Mouse (Mus musculus) lung, embryonic 14.5 days (tissue): ENCODE measurements at regions not wholly inside any gene's neighbourhood (a gene's known extent, or its start where the extent isn't known, plus 50 kb on each side); places are given as distances from the start of the nearest gene placed in this dataset.

Source experiments
- ATAC-seq: fragments of 200-750 bp; cut with Nextera tagmentation; 2 replicates; pipeline ENCODE4 v1.8.0; 2017; ENCODE audit warnings: mild to moderate bottlenecking, moderate TSS enrichment, moderate library complexity; ENCODE audit not compliant: insufficient read depth
- DNase-seq: peaks from one replicate; pipeline ENCODE4 v3.0.0-alpha.2; 2015
- H3K27ac ChIP-seq: fragments of 300-500 bp; sonication (generic); 2 replicates; pipeline ENCODE4 v1.5.1; 2014; ENCODE audit warnings: low read depth, mild to moderate bottlenecking, moderate library complexity
- H3K27me3 ChIP-seq: fragments of 300-500 bp; sonication (generic); 2 replicates; pipeline ENCODE4 v1.6.1; 2014; ENCODE audit warnings: low read length, control low read depth; ENCODE audit not compliant: insufficient read depth
- H3K36me3 ChIP-seq: fragments of 300-500 bp; sonication (generic); 2 replicates; pipeline ENCODE4 v1.6.1; 2014; ENCODE audit warnings: control low read depth; ENCODE audit not compliant: insufficient read depth
- H3K4me1 ChIP-seq: fragments of 300-500 bp; sonication (generic); 2 replicates; pipeline ENCODE4 v1.6.1; 2014; ENCODE audit warnings: antibody characterized with exemption, control low read depth; ENCODE audit not compliant: insufficient read depth
- H3K4me2 ChIP-seq: fragments of 300-500 bp; sonication (generic); 2 replicates; pipeline ENCODE4 v1.6.1; 2014; ENCODE audit warnings: mild to moderate bottlenecking
- H3K4me3 ChIP-seq: fragments of 300-500 bp; sonication (generic); 2 replicates; pipeline ENCODE4 v1.5.1; 2014; ENCODE audit warnings: low read depth, low read length
- H3K9ac ChIP-seq: fragments of 300-500 bp; sonication (generic); 2 replicates; pipeline ENCODE4 v1.6.1; 2014
- H3K9me3 ChIP-seq: fragments of 300-500 bp; sonication (generic); 2 replicates; pipeline ENCODE4 v1.6.1; 2016; ENCODE audit warnings: low read depth, low read length, control low read depth
- CTCF ChIP-seq: IDR thresholded peaks from 2 replicates; pipeline ENCODE4 v1.5.1; 2016; ENCODE audit warnings: antibody characterized with exemption, low read depth
- whole genome bisulfite sequencing: fragments of 180-500 bp; shearing (Covaris S2); extraction: QIAGEN DNeasy Blood & Tissue Kit; methylation state at CpG from one replicate; pipeline ENCODE4 v1.1.7; 2014; 5-methylcytosine and 5-hydroxymethylcytosine counted together

DNA sequence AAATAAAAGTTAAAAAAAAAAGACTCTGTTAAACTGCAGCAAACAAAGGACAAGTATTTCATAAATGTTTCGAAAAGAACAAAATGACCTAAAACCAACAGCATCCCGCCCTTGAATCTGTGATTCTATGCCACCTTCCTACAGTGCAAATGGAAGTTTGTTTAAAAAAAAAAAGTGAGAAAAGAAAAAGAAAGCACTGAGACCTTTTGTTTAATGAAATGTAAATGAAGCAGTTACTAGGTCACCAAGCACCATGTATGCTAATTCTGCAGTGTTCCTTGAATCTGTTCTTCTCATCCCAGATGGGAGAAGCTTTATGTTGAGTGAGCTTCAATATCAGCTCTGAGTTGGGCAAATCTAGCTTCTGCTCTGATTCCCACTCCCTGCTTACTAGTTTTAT, 64.8 kb downstream of the Dnajb9 start:
- H3K36me3 ChIP-seq, result no peaks in the 10 kb centered on the region
- 87% methylated on average over 2 of the region's 2 CpGs for WGBS
- no peaks in the 10 kb centered on the region for H3K4me1 ChIP-seq
- no peak overlapping the region for H3K4me3 ChIP-seq
- no peak for TF ChIP-seq CTCF
- no peaks in the 10 kb centered on the region for H3K9me3 ChIP-seq
- no peak for DNase-seq
- no peak for ATAC-seq
- H3K27me3 ChIP-seq, result no peaks in the 10 kb centered on the region
- H3K27ac ChIP-seq, result no peak overlapping the region
- H3K4me2 ChIP-seq, result no peak overlapping the region
- no peak overlapping the region for H3K9ac ChIP-seq

- Histone ChIP-seq H3K9ac (no peak overlapping the region), H3K4me2 (no peak overlapping the region), H3K27me3 (no peaks in the 10 kb centered on the region), H3K4me3 (no peak overlapping the region), H3K9me3 (no peaks in the 10 kb centered on the region), H3K4me1 (no peaks in the 10 kb centered on the region), H3K36me3 (no peaks in the 10 kb centered on the region), H3K27ac (no peak overlapping the region)
- no peak for ATAC-seq
- DNase-seq, result no peak
- TF ChIP-seq CTCF, result no peak
- WGBS, result 94% methylated on average over 1 of the region's 1 CpGs
Measured at GRCm38 (mm10) chr12:44139026-44139425, 71.1 kb downstream of the Dnajb9 start.

DNA sequence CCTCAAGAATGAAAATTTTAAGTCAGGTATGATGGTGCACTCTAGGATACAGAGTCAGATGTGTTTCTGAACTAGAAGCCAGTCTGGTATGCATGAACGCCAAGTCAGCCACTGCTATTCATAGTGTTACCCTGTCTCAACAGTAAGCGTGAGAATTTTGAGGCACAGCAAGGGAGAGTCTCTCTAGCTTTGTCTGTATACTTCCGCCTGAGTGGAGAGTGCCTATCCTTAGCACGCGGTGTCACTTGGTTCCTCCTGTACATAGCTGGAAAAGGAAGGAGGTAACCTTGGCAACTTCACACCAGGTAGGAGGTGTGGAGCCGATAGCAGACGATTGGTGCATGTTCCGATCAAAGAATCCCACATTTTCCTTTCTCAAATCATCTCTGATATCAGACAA, 81.3 kb downstream of the Dnajb9 start:
- no peak overlapping the region for H3K4me3 ChIP-seq
- H3K27ac ChIP-seq, result no peak overlapping the region
- H3K36me3 ChIP-seq, result no peaks in the 10 kb centered on the region
- no peak overlapping the region for H3K9ac ChIP-seq
- ATAC-seq (no peak), DNase-seq (no peak)
- TF ChIP-seq CTCF, result no peak
- H3K4me1 ChIP-seq, result no peaks in the 10 kb centered on the region
- no peaks in the 10 kb centered on the region for H3K9me3 ChIP-seq
- 90% methylated on average over 8 of the region's 8 CpGs for WGBS
- no peaks in the 10 kb centered on the region for H3K27me3 ChIP-seq
- no peak overlapping the region for H3K4me2 ChIP-seq

DNA sequence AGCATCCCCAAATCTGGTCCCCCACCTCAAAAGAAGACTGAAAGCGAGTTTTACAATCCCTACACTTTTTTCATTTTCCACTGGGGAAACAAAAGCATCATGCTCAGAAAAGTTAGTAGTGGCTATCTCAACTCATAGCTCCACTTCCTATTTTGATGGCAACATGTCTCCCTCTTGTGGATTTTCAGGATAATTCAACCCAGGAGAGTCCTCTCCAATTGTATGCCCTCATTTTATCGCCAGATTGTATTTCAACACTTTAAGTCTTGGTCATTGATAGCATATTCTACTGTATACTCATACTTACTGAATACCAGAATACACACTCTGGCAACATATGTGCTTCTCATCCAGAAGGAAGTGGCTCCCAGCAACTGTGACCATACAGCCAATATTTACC, 105.0 kb downstream of the Dnajb9 start:
- Histone ChIP-seq H3K9ac (no peak overlapping the region), H3K4me3 (no peak overlapping the region), H3K9me3 (no peaks in the 10 kb centered on the region), H3K27me3 (no peaks in the 10 kb centered on the region), H3K36me3 (no peaks in the 10 kb centered on the region), H3K4me2 (no peak overlapping the region), H3K27ac (no peak overlapping the region), H3K4me1 (no peaks in the 10 kb centered on the region)
- DNase-seq (peak; percentile 64), ATAC-seq (no peak)
- peak; percentile 58 for TF ChIP-seq CTCF
- WGBS, result 36% methylated on average over 2 of the region's 2 CpGs

- Histone ChIP-seq H3K4me1 (no peaks in the 10 kb centered on the region), H3K4me2 (no peak overlapping the region), H3K9me3 (no peaks in the 10 kb centered on the region), H3K27ac (no peak overlapping the region), H3K27me3 (no peaks in the 10 kb centered on the region), H3K4me3 (no peak overlapping the region), H3K36me3 (no peaks in the 10 kb centered on the region), H3K9ac (no peak overlapping the region)
- 83% methylated on average over 1 of the region's 1 CpGs for WGBS
- ATAC-seq, result no peak
- no peak for TF ChIP-seq CTCF
- no peak for DNase-seq
Measured at GRCm38 (mm10) chr12:44099188-44099587, 110.9 kb downstream of the Dnajb9 start.

GRCm38 (mm10) chr12:44071766-44072165, 138.4 kb downstream of the Dnajb9 start:
- Histone ChIP-seq H3K9me3 (no peaks in the 10 kb centered on the region), H3K36me3 (no peaks in the 10 kb centered on the region), H3K4me1 (no peaks in the 10 kb centered on the region), H3K27me3 (no peaks in the 10 kb centered on the region), H3K9ac (no peak overlapping the region), H3K27ac (no peak overlapping the region), H3K4me2 (no peak overlapping the region), H3K4me3 (no peak overlapping the region)
- DNase-seq (no peak), ATAC-seq (no peak)
- no peak for TF ChIP-seq CTCF
- 84% methylated on average over 5 of the region's 5 CpGs for WGBS

DNA sequence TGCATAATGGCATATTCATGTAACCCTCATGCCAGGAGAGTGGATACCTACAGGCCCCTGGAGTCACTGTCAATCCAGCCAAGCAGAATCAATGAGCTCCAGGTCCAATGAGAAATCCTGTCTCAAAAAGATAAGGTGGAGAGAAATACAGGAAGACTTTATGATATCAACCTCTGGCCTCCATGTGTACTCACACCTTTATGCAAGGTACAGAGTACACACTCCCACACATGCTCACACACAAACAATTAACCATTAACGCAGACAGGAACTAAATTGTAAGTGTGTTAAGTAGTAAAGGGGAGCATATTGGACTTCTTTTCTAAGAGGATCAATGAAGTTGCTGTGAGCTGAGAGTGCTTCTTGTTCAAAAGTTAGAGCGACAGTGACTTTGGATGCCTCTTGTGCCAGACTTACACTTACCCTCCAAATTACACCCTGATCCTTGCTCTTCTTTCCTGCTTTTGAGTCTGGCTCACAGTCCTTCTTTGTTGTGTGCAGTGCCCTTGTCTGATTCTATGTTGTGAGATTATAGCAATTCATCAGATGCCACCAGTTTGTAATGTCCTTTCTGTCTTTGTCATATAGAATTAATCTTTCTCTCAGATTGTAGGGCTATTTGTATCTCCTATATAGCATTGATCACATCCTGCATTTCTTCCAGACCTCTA, 153.5 kb downstream of the Dnajb9 start:
- Histone ChIP-seq H3K4me2 (no peak overlapping the region), H3K27ac (no peak overlapping the region), H3K9me3 (no peaks in the 10 kb centered on the region), H3K9ac (no peak overlapping the region), H3K36me3 (no peaks in the 10 kb centered on the region), H3K4me1 (no peaks in the 10 kb centered on the region), H3K4me3 (no peak overlapping the region), H3K27me3 (no peaks in the 10 kb centered on the region)
- 75% methylated on average over 2 of the region's 2 CpGs for WGBS
- no peak for DNase-seq
- TF ChIP-seq CTCF, result no peak
- ATAC-seq, result no peak

DNA sequence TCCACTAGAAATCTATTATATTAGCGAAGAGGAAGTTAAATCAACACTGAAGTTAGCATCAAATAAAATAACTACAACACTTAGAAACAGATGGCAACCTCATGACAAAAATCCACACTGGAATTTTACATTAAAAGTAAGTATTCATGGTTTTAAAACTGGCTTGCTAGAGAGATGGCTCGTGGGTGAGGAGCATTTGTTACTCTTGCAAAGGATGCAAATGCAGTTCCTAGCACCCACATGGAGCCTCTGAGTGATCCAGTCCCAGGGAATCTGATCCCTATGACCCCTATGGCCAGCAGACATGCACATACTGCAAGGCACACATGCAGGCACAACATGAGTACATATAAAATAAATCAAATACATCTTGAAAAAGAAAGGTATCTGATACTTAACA, 164.3 kb downstream of the Dnajb9 start:
- Histone ChIP-seq H3K4me1 (no peaks in the 10 kb centered on the region), H3K9ac (no peak overlapping the region), H3K4me2 (no peak overlapping the region), H3K27ac (no peak overlapping the region), H3K27me3 (no peaks in the 10 kb centered on the region), H3K36me3 (no peaks in the 10 kb centered on the region), H3K4me3 (no peak overlapping the region), H3K9me3 (no peaks in the 10 kb centered on the region)
- WGBS, result 54% methylated on average over 2 of the region's 2 CpGs
- ATAC-seq, result no peak
- TF ChIP-seq CTCF, result no peak
- no peak for DNase-seq
